Mouse (Mus musculus) 3134 (cell line): ENCODE data around the gene Alkbh2.

Experiments used
- DNase-seq: peaks from one replicate; pipeline ENCODE4 v3.0.0-alpha.2; 2011; ENCODE audit warnings: low spot score; ENCODE audit not compliant: insufficient read length; ENCODE audit errors: extremely low read depth

Alkbh2 gene

GRCm38 (mm10) chr5:114127374-114128349, at the start of gene Alkbh2:
TSS of gene Alkbh2 (minus strand) at chr5:114128218.
- peak; percentile 79 for DNase-seq

- DNase-seq = no peak
Observed at GRCm38 (mm10) chr5:114176548-114177400, 48.8 kb upstream of the Alkbh2 start.

- peak; percentile 87 for DNase-seq
Observed at GRCm38 (mm10) chr5:114175596-114176171, 47.7 kb upstream of the Alkbh2 start.

- no peak for DNase-seq
Observed at GRCm38 (mm10) chr5:114174639-114175038, 46.6 kb upstream of the Alkbh2 start.

GRCm38 (mm10) chr5:114173877-114174581, 46.0 kb upstream of the Alkbh2 start:
- DNase-seq = no peak

GRCm38 (mm10) chr5:114173458-114173857, 45.4 kb upstream of the Alkbh2 start:
- DNase-seq = no peak

- peak; percentile 39 for DNase-seq
Observed at GRCm38 (mm10) chr5:114172936-114173335, 44.9 kb upstream of the Alkbh2 start.

- DNase-seq = no peak
Observed at GRCm38 (mm10) chr5:114170345-114170744, 42.3 kb upstream of the Alkbh2 start.

- no peak for DNase-seq
Observed at GRCm38 (mm10) chr5:114163117-114163696, 35.2 kb upstream of the Alkbh2 start.

- peak; percentile 57 for DNase-seq
Observed at GRCm38 (mm10) chr5:114162106-114162815, 34.2 kb upstream of the Alkbh2 start.

GRCm38 (mm10) chr5:114161424-114161823, 33.4 kb upstream of the Alkbh2 start:
- DNase-seq = no peak

- DNase-seq = no peak
Observed at GRCm38 (mm10) chr5:114157236-114157635, 29.2 kb upstream of the Alkbh2 start.

GRCm38 (mm10) chr5:114155168-114155933, 27.3 kb upstream of the Alkbh2 start:
- peak; percentile 34 for DNase-seq

GRCm38 (mm10) chr5:114154765-114155164, 26.7 kb upstream of the Alkbh2 start:
- no peak for DNase-seq

- no peak for DNase-seq
Observed at GRCm38 (mm10) chr5:114153490-114153889, 25.5 kb upstream of the Alkbh2 start.

GRCm38 (mm10) chr5:114152359-114153092, 24.5 kb upstream of the Alkbh2 start:
- DNase-seq = no peak

- no peak for DNase-seq
Observed at GRCm38 (mm10) chr5:114147043-114147972, 19.3 kb upstream of the Alkbh2 start.
